Mouse (Mus musculus) limb, embryonic 14.5 days (tissue): ENCODE data around the gene Zfp326. TPM values are rescaled to one million over a fixed set of nuclear protein-coding genes. Genes with fewer than 3 reads are reported as not detected.
A peak's percentile ranks its signal among the peaks of the same experiment; 100 is the strongest.

Experiments used
- ATAC-seq: fragments of 200-750 bp; cut with Nextera tagmentation; 2 replicates; pipeline ENCODE4 v1.8.0; 2017; ENCODE audit warnings: low read depth, moderate number of reproducible peaks, moderate TSS enrichment; ENCODE audit not compliant: low FRiP score
- DNase-seq: peaks from one replicate; pipeline ENCODE4 v3.0.0-alpha.2; 2015; ENCODE audit warnings: low spot score
- H3K27ac ChIP-seq: fragments of 300-500 bp; sonication (generic); replicated peaks from 2 replicates; pipeline ENCODE4 v1.5.1; 2014; ENCODE audit warnings: low read depth, mild to moderate bottlenecking, low read length, moderate library complexity, mixed read lengths
- H3K27me3 ChIP-seq: fragments of 300-500 bp; sonication (generic); 2 replicates; pipeline ENCODE4 v1.6.1; 2014; ENCODE audit warnings: low read length, mixed read lengths; ENCODE audit not compliant: control insufficient read depth, insufficient read depth
- H3K36me3 ChIP-seq: fragments of 300-500 bp; sonication (generic); 2 replicates; pipeline ENCODE4 v1.6.1; 2014; ENCODE audit warnings: mild to moderate bottlenecking, low read length, moderate library complexity, mixed read lengths; ENCODE audit not compliant: control insufficient read depth, insufficient read depth
- H3K4me1 ChIP-seq: fragments of 300-500 bp; sonication (generic); 2 replicates; pipeline ENCODE4 v1.6.1; 2014; ENCODE audit warnings: antibody characterized with exemption, low read length, mixed read lengths; ENCODE audit not compliant: control insufficient read depth, insufficient read depth
- H3K4me2 ChIP-seq: fragments of 300-500 bp; sonication (generic); replicated peaks from 2 replicates; pipeline ENCODE4 v1.6.1; 2014; ENCODE audit warnings: low read depth, mild to moderate bottlenecking, low read length, moderate library complexity; ENCODE audit not compliant: severe bottlenecking
- H3K4me3 ChIP-seq: fragments of 300-500 bp; sonication (generic); replicated peaks from 2 replicates; pipeline ENCODE4 v1.5.1; 2014; ENCODE audit warnings: low read length
- H3K9ac ChIP-seq: fragments of 300-500 bp; sonication (generic); 2 replicates; pipeline ENCODE4 v1.6.1; 2014; ENCODE audit warnings: mild to moderate bottlenecking, low read depth, low read length, moderate library complexity; ENCODE audit not compliant: severe bottlenecking
- H3K9me3 ChIP-seq: fragments of 300-500 bp; sonication (generic); 2 replicates; pipeline ENCODE4 v1.6.1; 2016; ENCODE audit warnings: low read length; ENCODE audit not compliant: control insufficient read depth
- POLR2A ChIP-seq: fragments of 200-500 bp; IDR thresholded peaks from 2 replicates; pipeline ENCODE4 v1.8.0; 2012; ENCODE audit warnings: inconsistent platforms, mild to moderate bottlenecking, moderate library complexity, borderline replicate concordance; ENCODE audit not compliant: insufficient read depth, insufficient read length; ENCODE audit errors: extremely low read depth
- WGBS: fragments of 180-500 bp; shearing (Covaris S2); extraction: QIAGEN DNeasy Blood & Tissue Kit; methylation state at CpG from one replicate; pipeline ENCODE4 v1.1.7; 2014; 5-methylcytosine and 5-hydroxymethylcytosine counted together
- polyA plus RNA-seq, 2 experiments: library from polyadenylated mRNA; depleted of rRNA in 1 of 2; stranded (reverse) in 1 of 2; unstranded in 1 of 2; fragments of >200 nt; fragmentation: Nextera tagmentation in 1 of 2; extraction: Ambion mirVana in 1 of 2; gene quantifications; 2 replicates each; pipeline versions ENCODE4 v1.2.1 to v1.2.3; 2012 to 2014

The Zfp326 gene
- polyA plus RNA-seq, 2 experiments = 32.5 to 56.5 TPM

GRCm38 (mm10) chr5:105867427-105867826 lies 8.9 kb upstream of the Zfp326 start:
- peak; percentile 47 for DNase-seq
- Histone ChIP-seq H3K4me1 (peaks cover 8% of the 10 kb centered on the region), H3K27ac (no peak overlapping the region)

GRCm38 (mm10) chr5:105867841-105868447 lies 8.4 kb upstream of the Zfp326 start:
- Histone ChIP-seq H3K9ac (no peak overlapping the region), H3K4me3 (no peak overlapping the region), H3K4me1 (peaks cover 8% of the 10 kb centered on the region), H3K36me3 (no peaks in the 10 kb centered on the region), H3K27me3 (no peaks in the 10 kb centered on the region), H3K27ac (no peak overlapping the region), H3K9me3 (no peaks in the 10 kb centered on the region), H3K4me2 (no peak overlapping the region)
- DNase-seq (peak; percentile 47), ATAC-seq (0 out of 2 replicates have a peak, but pooled peaks have one; percentile 18)
- no peak for TF ChIP-seq POLR2A
- 59% methylated on average over 16 of the region's 16 CpGs for whole genome bisulfite sequencing

More at GRCm38 (mm10) chr5:105867427-105867826, 8.9 kb upstream of the Zfp326 start:
- Histone ChIP-seq H3K4me3 (no peak overlapping the region), H3K27me3 (no peaks in the 10 kb centered on the region), H3K36me3 (no peaks in the 10 kb centered on the region), H3K9me3 (no peaks in the 10 kb centered on the region), H3K4me2 (no peak overlapping the region), H3K9ac (no peak overlapping the region)
- no peak for ATAC-seq
- no peak for TF ChIP-seq POLR2A
- 14% methylated on average over 4 of the region's 4 CpGs for WGBS

GRCm38 (mm10) chr5:105868593-105868992 lies 7.8 kb upstream of the Zfp326 start:
- H3K4me1 ChIP-seq = peaks cover 8% of the 10 kb centered on the region
- no peak overlapping the region for H3K4me3 ChIP-seq
- no peak overlapping the region for H3K9ac ChIP-seq
- TF ChIP-seq POLR2A = no peak
- WGBS = 21% methylated on average over 3 of the region's 3 CpGs
- DNase-seq (peak; percentile 91), ATAC-seq (peak; percentile 72; the same call in 1 of the 2 replicates)
- no peaks in the 10 kb centered on the region for H3K27me3 ChIP-seq
- H3K4me2 ChIP-seq = no peak overlapping the region
- H3K27ac ChIP-seq = no peak overlapping the region
- H3K36me3 ChIP-seq = no peaks in the 10 kb centered on the region
- H3K9me3 ChIP-seq = no peaks in the 10 kb centered on the region

GRCm38 (mm10) chr5:105869739-105870138 lies 6.6 kb upstream of the Zfp326 start:
- 89% methylated on average over 7 of the region's 7 CpGs for WGBS
- Histone ChIP-seq H3K4me3 (no peak overlapping the region), H3K27ac (no peak overlapping the region), H3K4me1 (peaks cover 8% of the 10 kb centered on the region), H3K9ac (no peak overlapping the region), H3K27me3 (no peaks in the 10 kb centered on the region), H3K36me3 (no peaks in the 10 kb centered on the region), H3K4me2 (no peak overlapping the region), H3K9me3 (no peaks in the 10 kb centered on the region)
- TF ChIP-seq POLR2A = no peak
- DNase-seq = no peak
- ATAC-seq = no peak

GRCm38 (mm10) chr5:105871140-105871539 lies 5.2 kb upstream of the Zfp326 start:
- no peaks in the 10 kb centered on the region for H3K36me3 ChIP-seq
- DNase-seq = no peak
- no peak overlapping the region for H3K4me3 ChIP-seq
- H3K27me3 ChIP-seq = no peaks in the 10 kb centered on the region
- no peak overlapping the region for H3K9ac ChIP-seq
- H3K4me2 ChIP-seq = no peak overlapping the region
- no peak for ATAC-seq
- no peak overlapping the region for H3K27ac ChIP-seq
- 72% methylated on average over 3 of the region's 3 CpGs for WGBS
- TF ChIP-seq POLR2A = no peak
- no peaks in the 10 kb centered on the region for H3K9me3 ChIP-seq
- H3K4me1 ChIP-seq = peaks cover 13% of the 10 kb centered on the region

- no peaks in the 10 kb centered on the region for H3K36me3 ChIP-seq
- H3K27me3 ChIP-seq = no peaks in the 10 kb centered on the region
- DNase-seq = no peak
- no peak overlapping the region for H3K4me3 ChIP-seq
- ATAC-seq = no peak
- 73% methylated on average over 8 of the region's 8 CpGs for WGBS
- H3K9me3 ChIP-seq = no peaks in the 10 kb centered on the region
- H3K27ac ChIP-seq = no peak overlapping the region
- no peak overlapping the region for H3K4me2 ChIP-seq
- peaks cover 13% of the 10 kb centered on the region for H3K4me1 ChIP-seq
- no peak overlapping the region for H3K9ac ChIP-seq
- TF ChIP-seq POLR2A = no peak
These were observed 4.2 kb upstream of the Zfp326 start for GRCm38 (mm10) chr5:105872176-105872575.
